Mouse (Mus musculus) kidney, postnatal 10 days (tissue): ENCODE data around the gene Tbc1d9.
A peak's percentile ranks its signal among the peaks of the same experiment; 100 is the strongest.

Source experiments
- DNase-seq: peaks from one replicate; pipeline ENCODE4 v3.0.0; 2021; ENCODE audit warnings: mixed read lengths

Tbc1d9 gene

GRCm38 (mm10) chr8:83181851-83182482, 16.8 kb downstream of the Tbc1d9 start:
- no peak for DNase-seq

- no peak for DNase-seq
Measured at GRCm38 (mm10) chr8:83182784-83183183, 17.6 kb downstream of the Tbc1d9 start.

DNA sequence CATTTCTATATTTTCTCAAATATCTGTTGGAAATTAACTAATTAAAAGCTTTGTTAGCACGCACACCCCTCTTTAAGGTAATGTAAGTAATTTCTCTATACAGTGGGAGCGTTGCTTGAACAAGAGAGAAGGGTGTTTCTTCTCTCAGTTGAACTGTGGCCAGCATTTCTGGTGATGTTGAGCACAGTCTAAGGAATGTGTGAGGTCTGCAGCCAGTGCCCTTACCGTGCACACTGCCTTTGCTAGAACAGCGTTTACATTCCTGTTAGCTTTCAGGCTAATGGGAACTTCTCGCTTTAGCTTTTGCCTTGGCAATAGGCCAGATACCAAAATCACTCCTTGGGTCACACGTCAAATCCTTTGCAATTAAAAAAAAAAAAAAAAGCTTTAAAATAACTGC, 21.2 kb downstream of the Tbc1d9 start:
- DNase-seq, result peak; percentile 24

- no peak for DNase-seq
Measured at GRCm38 (mm10) chr8:83187363-83187962, 22.3 kb downstream of the Tbc1d9 start.

DNA sequence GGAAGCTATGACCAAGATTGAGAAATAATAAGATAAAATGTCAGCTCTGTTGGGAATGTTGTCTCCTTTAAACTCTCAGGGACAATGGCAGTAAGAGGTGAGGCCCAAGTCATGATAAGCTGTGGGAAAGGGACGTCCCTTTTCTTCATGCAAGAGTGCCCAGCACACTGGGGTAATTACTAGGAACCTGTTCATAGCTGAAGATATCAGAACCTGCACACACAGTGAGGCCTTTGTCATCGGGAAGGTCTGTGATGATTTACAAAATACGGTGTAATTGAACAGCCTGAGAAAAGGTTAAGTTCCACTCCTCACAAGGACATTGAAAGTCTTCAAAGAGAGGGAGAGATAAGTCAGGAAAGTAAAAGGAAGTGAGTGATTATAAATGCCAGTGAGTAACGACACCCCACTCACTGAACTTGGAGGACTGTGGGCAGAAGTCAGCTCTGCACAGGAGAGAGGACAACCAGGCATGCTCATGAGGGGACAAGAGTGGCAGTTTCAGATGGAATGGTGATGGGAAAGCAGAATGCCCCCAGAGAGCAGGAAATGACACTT, 24.5 kb downstream of the Tbc1d9 start:
- no peak for DNase-seq

DNA sequence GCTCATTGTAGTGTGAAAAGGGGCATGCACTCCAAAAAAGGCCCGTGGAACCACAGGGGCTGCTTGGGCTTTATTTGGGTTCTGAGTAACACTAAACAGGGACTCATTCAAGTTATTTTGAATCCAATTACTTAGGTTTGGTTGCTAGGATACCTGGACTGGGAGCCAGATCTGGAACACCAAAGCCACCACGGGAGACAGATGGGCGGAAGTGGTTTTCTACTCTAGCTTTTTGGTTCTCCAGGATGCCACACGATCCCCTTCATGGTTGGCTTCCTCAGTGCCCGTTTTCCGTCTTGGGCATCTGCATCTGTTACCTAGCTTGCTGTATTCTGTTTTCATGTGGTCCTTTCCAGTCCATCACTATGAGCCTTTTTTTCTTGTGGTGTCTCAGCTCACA, 30.9 kb downstream of the Tbc1d9 start:
- DNase-seq, result no peak

- DNase-seq, result no peak
Measured at GRCm38 (mm10) chr8:83199715-83200114, 34.6 kb downstream of the Tbc1d9 start.

- peak; percentile 31 for DNase-seq
Measured at GRCm38 (mm10) chr8:83200191-83201177, 35.3 kb downstream of the Tbc1d9 start.

GRCm38 (mm10) chr8:83202946-83203345, 37.8 kb downstream of the Tbc1d9 start:
- no peak for DNase-seq

DNA sequence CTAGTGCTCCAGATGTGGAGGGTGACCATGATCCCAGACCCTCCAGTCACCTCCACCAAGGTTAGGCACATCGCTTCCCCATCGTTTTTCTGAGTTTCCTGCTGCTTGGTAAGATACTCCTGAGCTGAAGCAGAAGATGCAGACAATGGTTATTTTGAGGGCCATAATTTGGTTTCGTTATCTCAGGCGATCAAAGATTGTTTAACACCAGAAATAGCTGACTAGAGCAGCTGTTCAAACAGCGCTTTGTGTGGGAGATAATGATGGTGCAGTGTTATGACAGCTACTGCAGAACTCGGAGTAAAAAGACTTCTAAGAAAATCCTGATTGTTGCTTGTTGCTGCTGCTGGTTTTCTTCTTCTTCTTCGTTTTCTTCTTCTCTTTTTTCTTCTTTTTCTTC, 40.8 kb downstream of the Tbc1d9 start:
- no peak for DNase-seq

DNA sequence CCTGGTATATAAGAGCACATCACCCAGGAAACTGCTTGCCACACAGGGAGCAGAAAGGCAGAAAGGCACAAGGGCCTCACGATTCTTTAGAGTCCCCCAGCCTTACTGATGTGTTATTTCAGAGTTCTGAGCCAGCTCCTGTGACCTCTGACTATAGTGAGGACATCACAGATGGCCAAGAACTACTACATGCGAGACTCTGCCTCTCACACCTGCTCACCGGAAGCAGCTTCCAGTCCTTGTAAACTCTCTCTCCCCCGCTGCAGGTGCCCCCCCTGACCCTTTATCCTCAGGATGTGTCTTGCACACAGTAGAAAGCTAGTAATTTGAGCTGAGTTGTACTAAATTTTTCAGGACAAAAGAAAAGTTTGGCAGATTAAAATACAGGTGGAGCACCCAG, 44.4 kb downstream of the Tbc1d9 start:
- DNase-seq, result no peak

DNA sequence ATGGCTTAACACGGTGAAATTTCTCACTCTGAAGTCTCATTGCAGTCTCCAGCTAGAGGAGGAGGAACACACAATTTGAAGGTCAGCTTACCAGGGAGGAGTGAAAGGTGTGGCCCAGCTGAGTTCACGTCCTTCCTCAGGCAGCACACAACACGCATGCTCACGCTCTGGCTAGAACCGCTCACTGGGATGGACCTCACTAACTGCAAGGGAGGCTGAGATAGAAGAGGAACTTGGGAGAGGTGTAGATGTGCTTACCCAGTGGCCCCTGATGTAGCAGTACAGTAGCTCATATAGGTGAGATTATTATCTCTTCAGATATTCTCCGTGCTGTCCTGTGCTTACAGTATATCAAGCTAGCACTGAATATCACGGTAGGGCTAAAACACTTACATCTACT, 45.5 kb downstream of the Tbc1d9 start:
- DNase-seq, result no peak

- no peak for DNase-seq
Measured at GRCm38 (mm10) chr8:83215065-83215464, 49.9 kb downstream of the Tbc1d9 start.

DNA sequence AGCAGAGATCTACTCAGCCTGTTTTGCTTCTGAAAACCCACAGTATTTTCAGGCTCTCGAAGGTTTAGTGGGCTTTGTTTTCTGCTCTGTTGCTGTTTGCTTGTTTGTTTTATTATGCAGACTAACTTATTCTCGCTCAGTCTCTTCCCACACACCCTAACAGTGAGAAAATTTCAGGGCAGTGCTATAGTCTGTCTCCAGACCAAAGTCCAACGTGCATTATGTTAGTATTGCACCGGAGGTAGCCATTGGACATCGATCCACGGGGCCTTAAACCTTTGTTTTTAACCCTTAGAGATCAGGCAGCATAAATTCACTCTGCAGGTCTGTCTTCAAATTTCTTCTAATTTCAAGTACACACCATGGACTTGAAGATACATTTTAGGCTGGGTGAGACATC, 51.4 kb downstream of the Tbc1d9 start:
- DNase-seq, result no peak

- no peak for DNase-seq
Measured at GRCm38 (mm10) chr8:83217196-83217595, 52.0 kb downstream of the Tbc1d9 start.

GRCm38 (mm10) chr8:83217891-83218290, 52.7 kb downstream of the Tbc1d9 start:
- no peak for DNase-seq

DNA sequence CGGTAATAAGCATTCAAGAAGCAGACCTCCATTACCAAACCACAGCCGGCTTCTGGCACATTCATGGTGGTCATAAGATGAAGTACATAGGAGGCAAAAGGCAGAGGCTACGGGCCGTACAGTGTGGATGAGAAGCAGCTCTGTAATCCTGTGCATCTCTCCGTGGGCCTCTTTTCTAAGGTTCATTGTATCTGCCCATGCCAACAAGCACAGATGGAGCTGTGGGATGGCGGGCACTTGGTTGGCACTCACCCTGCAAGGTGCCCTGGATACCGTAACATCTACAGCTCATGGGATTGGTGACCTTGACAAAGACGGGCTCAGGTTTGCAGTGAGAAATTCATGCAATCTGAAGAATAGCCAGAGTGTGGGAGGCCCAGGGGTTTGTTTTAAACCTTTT, 54.2 kb downstream of the Tbc1d9 start:
- DNase-seq, result no peak

GRCm38 (mm10) chr8:83220746-83221145, 55.6 kb downstream of the Tbc1d9 start:
- DNase-seq, result no peak

GRCm38 (mm10) chr8:83224754-83225416, 59.7 kb downstream of the Tbc1d9 start:
- DNase-seq, result no peak

DNA sequence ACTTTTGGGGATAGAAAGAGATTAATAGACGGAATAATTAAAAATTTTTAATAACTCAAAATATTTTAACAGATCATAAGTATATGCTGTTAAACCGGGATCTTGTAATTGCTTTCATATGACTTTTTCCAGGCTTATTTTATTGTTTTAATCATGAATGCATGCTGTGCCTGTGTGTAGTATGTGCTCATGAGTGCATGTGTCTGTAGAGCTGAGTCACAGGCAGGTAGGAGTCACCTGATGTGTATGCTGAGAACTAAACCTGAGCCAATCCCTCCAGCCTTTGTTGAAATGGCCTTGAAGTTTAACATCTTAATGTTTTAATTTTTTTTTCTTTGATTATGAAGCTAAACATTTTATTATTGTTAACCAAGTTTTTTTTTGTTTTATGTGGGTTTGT, 60.4 kb downstream of the Tbc1d9 start:
- no peak for DNase-seq

GRCm38 (mm10) chr8:83227336-83227735, 62.2 kb downstream of the Tbc1d9 start:
- no peak for DNase-seq

DNA sequence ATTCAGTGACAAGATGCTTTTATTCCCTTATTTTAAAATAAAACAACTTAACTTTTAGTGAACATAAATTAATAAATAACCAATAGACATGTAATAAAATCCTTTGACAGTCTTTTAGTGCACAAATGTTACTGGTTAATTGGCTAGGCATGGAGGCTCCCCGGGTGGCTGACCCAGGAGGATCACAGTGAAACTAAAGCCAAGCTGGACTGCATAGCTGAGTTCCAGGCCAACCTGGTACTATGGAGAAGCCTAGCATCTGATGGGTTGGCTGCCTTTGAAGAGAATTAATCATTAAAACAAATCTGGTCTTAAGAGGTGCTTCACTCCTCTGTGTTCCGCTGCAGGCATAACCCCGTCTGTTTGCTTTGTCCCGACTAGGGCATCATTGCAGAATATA, 67.9 kb downstream of the Tbc1d9 start:
- no peak for DNase-seq

DNA sequence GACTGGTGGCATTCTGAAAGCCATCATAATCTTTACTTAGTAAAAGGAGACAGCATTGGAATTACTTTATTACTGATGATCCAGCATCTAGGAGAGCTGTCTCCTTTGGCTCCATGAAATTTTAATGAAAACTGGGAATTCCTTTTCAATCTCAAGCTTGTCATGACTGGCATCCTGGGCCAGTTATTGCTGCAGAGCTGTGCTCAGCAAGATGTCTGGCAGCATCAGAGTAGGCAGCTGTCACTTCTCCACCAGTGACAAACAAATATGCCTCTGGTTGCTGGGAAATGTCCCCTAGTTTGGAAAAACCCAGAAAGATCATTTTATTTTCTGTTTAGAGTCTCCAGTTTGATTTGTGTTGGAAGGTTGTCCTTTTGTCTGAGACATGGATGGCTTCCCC, 74.2 kb downstream of the Tbc1d9 start:
- no peak for DNase-seq
